Mouse (Mus musculus): ENCODE results near the gene Olfr847.

Gene Olfr847

GRCm38 (mm10) chr9:19378569-19378968 lies at the start of gene Olfr847:
Olfr847 (minus strand) TSS chr9:19378669.
- DNase-seq (ENCODE audit: low read depth, low spot score): no peak

GRCm38 (mm10) chr9:19363905-19364304 lies 14.6 kb downstream of the Olfr847 start, which contains the start of gene Olfr846:
Olfr846 (minus strand) TSS chr9:19364005.
- no peak for DNase-seq (ENCODE audit: low read depth, low spot score)

- no peak for DNase-seq (ENCODE audit: low read depth, low spot score)
Measured at GRCm38 (mm10) chr9:19336157-19336556, 42.3 kb downstream of the Olfr847 start, which contains the start of gene Olfr845. Olfr845 (plus strand) TSS chr9:19336457.
